Mouse (Mus musculus) intestine, postnatal 0 days (tissue): ENCODE measurements around the gene Ugt1a9. TPM values are rescaled to one million over a fixed set of nuclear protein-coding genes. Genes with fewer than 3 reads are reported as not detected.
"Not testable (repeated sequence)": the region's sequence is repeated elsewhere in the genome, so short reads cannot be mapped to it uniquely, and the experiment has no call there.

Source experiments
- ATAC-seq: fragments of 200-750 bp; cut with Nextera tagmentation; 2 replicates; pipeline ENCODE4 v1.8.0; 2017; ENCODE audit warnings: mild to moderate bottlenecking, moderate TSS enrichment, moderate library complexity
- H3K27ac ChIP-seq: fragments of 300-500 bp; sonication (generic); 2 replicates; pipeline ENCODE4 v1.5.1; 2014; ENCODE audit warnings: mild to moderate bottlenecking, low read depth, low read length, moderate library complexity
- H3K27me3 ChIP-seq: fragments of 300-500 bp; sonication (generic); replicated peaks from 2 replicates; pipeline ENCODE4 v1.6.1; 2014; ENCODE audit warnings: low read length, mixed read lengths; ENCODE audit not compliant: control insufficient read depth, insufficient read depth
- H3K36me3 ChIP-seq: fragments of 300-500 bp; sonication (generic); 2 replicates; pipeline ENCODE4 v1.6.1; 2014; ENCODE audit warnings: mild to moderate bottlenecking, moderate library complexity; ENCODE audit not compliant: control insufficient read depth, insufficient read depth
- H3K4me1 ChIP-seq: fragments of 300-500 bp; sonication (generic); replicated peaks from 2 replicates; pipeline ENCODE4 v1.6.1; 2014; ENCODE audit warnings: antibody characterized with exemption, low read length, mixed read lengths; ENCODE audit not compliant: control insufficient read depth, insufficient read depth
- H3K4me2 ChIP-seq: fragments of 300-500 bp; sonication (generic); replicated peaks from 2 replicates; pipeline ENCODE4 v1.6.1; 2014; ENCODE audit warnings: low read depth, mild to moderate bottlenecking, moderate library complexity
- H3K4me3 ChIP-seq: fragments of 300-500 bp; sonication (generic); 2 replicates; pipeline ENCODE4 v1.5.1; 2014; ENCODE audit warnings: low read depth, low read length
- H3K9ac ChIP-seq: fragments of 300-500 bp; sonication (generic); 2 replicates; pipeline ENCODE4 v1.6.1; 2014; ENCODE audit warnings: mild to moderate bottlenecking, low read depth, low read length
- H3K9me3 ChIP-seq: fragments of 300-500 bp; sonication (generic); 2 replicates; pipeline ENCODE4 v1.6.1; 2016; ENCODE audit warnings: mixed run types; ENCODE audit not compliant: control insufficient read depth
- CTCF ChIP-seq: sonication (generic); IDR thresholded peaks from 2 replicates; pipeline ENCODE4 v1.5.1; 2016; ENCODE audit warnings: low read depth, mild to moderate bottlenecking, control low read depth, antibody characterized with exemption, moderate library complexity
- WGBS: fragments of 180-500 bp; shearing (Covaris S2); extraction: QIAGEN DNeasy Blood & Tissue Kit; methylation state at CpG from one replicate; pipeline ENCODE4 v1.1.7; 2014; 5-methylcytosine and 5-hydroxymethylcytosine counted together
- polyA plus RNA-seq: library from polyadenylated mRNA; unstranded; fragments of >200 nt; fragmentation: Nextera tagmentation; extraction: Ambion mirVana; gene quantifications from 2 replicates; pipeline ENCODE4 v1.2.1, GENCODE M21; 2015

Gene Ugt1a9
- polyA plus RNA-seq, 1 experiment from 2014 or later, result 38.4 TPM

GRCm38 (mm10) chr1:88092341-88092740 is 21.7 kb downstream of the Ugt1a9 start:
- no peaks in the 10 kb centered on the region for H3K27me3 ChIP-seq
- no peak for ATAC-seq
- H3K4me2 ChIP-seq, result no peak overlapping the region
- H3K9me3 ChIP-seq, result no peaks in the 10 kb centered on the region
- H3K27ac ChIP-seq, result no peak overlapping the region
- H3K36me3 ChIP-seq, result no peaks in the 10 kb centered on the region
- no peak overlapping the region for H3K4me3 ChIP-seq
- no peak for TF ChIP-seq CTCF
- H3K9ac ChIP-seq, result no peak overlapping the region
- no peaks in the 10 kb centered on the region for H3K4me1 ChIP-seq

DNA sequence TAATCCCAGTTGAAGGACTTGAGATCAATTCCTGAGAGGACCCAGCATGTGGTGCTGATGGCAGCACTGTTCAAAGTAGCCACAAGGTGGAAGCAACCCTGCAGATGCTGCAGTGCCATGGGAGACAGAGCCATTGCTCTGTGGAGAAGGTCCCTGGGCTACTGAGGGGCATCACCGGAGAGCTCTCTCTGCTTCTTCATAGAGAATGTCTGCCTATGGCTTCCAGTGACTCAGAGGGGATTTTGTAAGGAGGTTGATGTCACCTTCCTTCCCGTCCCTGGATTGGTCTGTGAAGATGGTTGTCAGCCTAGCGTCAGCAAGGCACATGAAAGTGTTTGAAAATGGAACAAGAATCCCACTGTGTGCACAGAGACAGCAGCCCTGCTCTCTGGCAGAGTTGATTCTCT is 23.7 kb downstream of the Ugt1a9 start:
- 0 out of 2 replicates have a peak, but pooled peaks have one; percentile 54 for ATAC-seq
- H3K27ac ChIP-seq, result peak overlapping the region; percentile 81
- not testable (repeated sequence) for H3K27me3 ChIP-seq, H3K4me3 ChIP-seq, H3K9me3 ChIP-seq, H3K4me1 ChIP-seq, H3K9ac ChIP-seq, H3K36me3 ChIP-seq
- WGBS, result 56% methylated on average over 3 of the region's 3 CpGs
- H3K4me2 ChIP-seq, result peak overlapping the region; percentile 66; the same call in 1 of the 2 replicates
- TF ChIP-seq CTCF, result peak; percentile 72

- WGBS, result 9% methylated on average over 10 of the region's 10 CpGs
- H3K9ac ChIP-seq, result peak within 1 kb of the TSS; percentile 34; the same call in 1 of the 2 replicates
Measured at GRCm38 (mm10) chr1:88094941-88095492, 24.4 kb downstream of the Ugt1a9 start, which contains the start of gene Ugt1a7c. Gene Ugt1a7c (plus strand): TSS chr1:88095062.

DNA sequence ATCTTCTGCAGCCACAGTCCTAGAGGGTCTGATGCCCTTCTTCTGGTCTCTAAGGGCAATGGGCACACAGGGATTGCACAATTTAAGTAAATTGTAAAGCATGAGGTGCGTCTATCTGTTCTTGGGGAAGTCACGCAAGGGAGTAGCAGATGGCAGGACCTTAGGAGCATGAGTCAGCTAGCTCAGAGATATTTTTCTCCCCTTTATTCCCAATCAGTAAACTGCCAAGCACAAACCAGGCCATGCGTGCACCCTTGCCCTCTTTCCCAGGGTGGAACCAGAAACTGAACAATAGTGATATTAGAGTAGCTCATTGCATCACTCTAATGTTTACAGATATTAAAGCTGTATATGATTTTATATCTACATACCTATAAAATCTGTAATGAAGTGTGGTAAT is 27.9 kb downstream of the Ugt1a9 start:
- not testable (repeated sequence) for H3K27ac ChIP-seq, H3K27me3 ChIP-seq, H3K36me3 ChIP-seq, H3K4me1 ChIP-seq, H3K9me3 ChIP-seq, H3K9ac ChIP-seq, H3K4me2 ChIP-seq, H3K4me3 ChIP-seq
- 33% methylated on average over 3 of the region's 3 CpGs for WGBS
- peak; percentile 47 for ATAC-seq

More at GRCm38 (mm10) chr1:88094941-88095492, 24.4 kb downstream of the Ugt1a9 start, which contains the start of gene Ugt1a7c:
- H3K4me3 ChIP-seq, result peak within 1 kb of the TSS; percentile 39
- no peak for TF ChIP-seq CTCF
- H3K4me1 ChIP-seq, result no peaks in the 10 kb centered on the region
- H3K27ac ChIP-seq, result peak within 1 kb of the TSS; percentile 81
- no peaks in the 10 kb centered on the region for H3K9me3 ChIP-seq
- ATAC-seq, result peak; percentile 67
- no peaks in the 10 kb centered on the region for H3K27me3 ChIP-seq
- H3K36me3 ChIP-seq, result no peaks in the 10 kb centered on the region
- H3K4me2 ChIP-seq, result peak within 1 kb of the TSS; percentile 66

- ATAC-seq, H3K27me3 ChIP-seq, H3K4me3 ChIP-seq, H3K4me2 ChIP-seq, H3K9me3 ChIP-seq, H3K9ac ChIP-seq, H3K4me1 ChIP-seq, H3K36me3 ChIP-seq, H3K27ac ChIP-seq: not testable (repeated sequence)
- WGBS, result 86% methylated on average over 2 of the region's 2 CpGs
Measured at GRCm38 (mm10) chr1:88099691-88100090, 29.1 kb downstream of the Ugt1a9 start.

- not testable (repeated sequence) for H3K27ac ChIP-seq, H3K4me2 ChIP-seq, ATAC-seq, H3K9ac ChIP-seq, H3K36me3 ChIP-seq, H3K27me3 ChIP-seq, H3K9me3 ChIP-seq, H3K4me1 ChIP-seq, H3K4me3 ChIP-seq
- WGBS, result 38% methylated on average over 3 of the region's 3 CpGs
Measured at GRCm38 (mm10) chr1:88103019-88103418, 32.4 kb downstream of the Ugt1a9 start, which contains the start of gene Ugt1a6b. Gene Ugt1a6b (plus strand): TSS chr1:88103252.

DNA sequence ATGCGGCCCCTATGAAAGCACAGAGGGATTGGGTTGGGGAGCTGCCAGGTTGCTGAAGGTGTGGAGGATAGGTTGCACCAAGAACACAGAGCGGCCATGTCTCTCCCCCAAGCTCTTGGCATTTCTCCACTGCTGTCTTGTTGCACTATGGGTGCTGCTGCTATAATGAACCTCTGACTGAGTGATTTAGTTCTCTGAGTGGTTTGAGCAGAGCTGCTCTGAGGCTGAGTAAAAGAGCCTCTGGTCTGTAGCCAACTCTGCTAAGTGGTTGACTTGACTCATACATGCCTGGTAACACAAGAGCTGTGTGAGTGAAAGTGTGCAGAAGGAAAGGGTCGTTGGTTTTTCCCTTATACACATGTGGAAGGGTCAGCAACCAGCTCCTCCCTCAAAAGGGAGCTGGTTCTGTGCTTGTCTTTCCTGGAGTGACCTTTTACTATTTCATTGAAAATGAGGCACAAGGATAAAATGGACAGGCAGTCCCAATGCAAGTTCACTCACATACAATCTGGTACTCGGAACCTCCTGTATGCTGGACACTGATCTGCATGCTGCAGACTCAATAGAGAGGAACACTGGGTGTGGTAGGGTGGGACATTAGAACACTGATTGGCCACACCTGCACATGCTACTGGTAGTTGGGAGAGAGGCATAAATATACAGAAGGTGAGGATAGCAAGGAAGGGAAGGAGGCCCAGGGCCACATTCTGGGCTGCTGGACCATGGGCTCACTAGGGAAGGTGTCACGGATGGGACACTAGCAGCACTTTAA is 33.3 kb downstream of the Ugt1a9 start:
- H3K4me2 ChIP-seq, H3K4me3 ChIP-seq, H3K9me3 ChIP-seq, H3K4me1 ChIP-seq, ATAC-seq, H3K27ac ChIP-seq, H3K36me3 ChIP-seq, H3K9ac ChIP-seq, H3K27me3 ChIP-seq: not testable (repeated sequence)
- 49% methylated on average over 4 of the region's 5 CpGs for WGBS
